Mouse (Mus musculus): ENCODE measurements at regions not wholly inside any gene's neighbourhood (a gene's known extent, or its start where the extent isn't known, plus 50 kb on each side); places are given as distances from the start of the nearest gene placed in this dataset.
A peak's percentile ranks its signal among the peaks of the same experiment; 100 is the strongest.

GRCm38 (mm10) chr17:67515601-67516147 lies 116.8 kb downstream of the Lrrc30 start:
- Histone ChIP-seq H3K36me3 (no peaks in the 10 kb centered on the region), H3K4me1 (no peaks in the 10 kb centered on the region; the same call in 1 of the 2 replicates), H3K9me3 (no peaks in the 10 kb centered on the region), H3K9ac (no peak overlapping the region), H3K4me3 (no peak overlapping the region), H3K27ac (no peak overlapping the region; the same call in 1 of the 2 replicates), H3K4me2 (replicated peaks) (no peak overlapping the region), H3K27me3 (no peaks in the 10 kb centered on the region)
- 73% methylated on average over 7 of the region's 7 CpGs for WGBS
- ATAC-seq (ENCODE audit: insufficient number of reproducible peaks, insufficient read depth, low FRiP score, low TSS enrichment): no peak

- Histone ChIP-seq H3K9ac (no peak overlapping the region), H3K27ac (peak overlapping the region; percentile 69; the same call in 1 of the 2 replicates), H3K36me3 (no peaks in the 10 kb centered on the region), H3K4me1 (no peaks in the 10 kb centered on the region; the same call in 1 of the 2 replicates), H3K9me3 (no peaks in the 10 kb centered on the region), H3K4me3 (no peak overlapping the region), H3K4me2 (replicated peaks) (no peak overlapping the region), H3K27me3 (no peaks in the 10 kb centered on the region)
- no peak; the same call in 1 of the 2 replicates for ATAC-seq (ENCODE audit: insufficient number of reproducible peaks, insufficient read depth, low FRiP score, low TSS enrichment)
- 65% methylated on average over 9 of the region's 9 CpGs for WGBS
These were observed 117.9 kb downstream of the Lrrc30 start for GRCm38 (mm10) chr17:67514387-67515241.

- H3K27ac ChIP-seq: peak overlapping the region; percentile 46
- H3K9me3 ChIP-seq: no peaks in the 10 kb centered on the region
- 66% methylated on average over 6 of the region's 6 CpGs for WGBS
- no peaks in the 10 kb centered on the region; the same call in 1 of the 2 replicates for H3K4me1 ChIP-seq
- no peak overlapping the region for H3K4me2 ChIP-seq (replicated peaks)
- H3K4me3 ChIP-seq: no peak overlapping the region
- H3K27me3 ChIP-seq: no peaks in the 10 kb centered on the region
- H3K9ac ChIP-seq: no peak overlapping the region
- ATAC-seq (ENCODE audit: insufficient number of reproducible peaks, insufficient read depth, low FRiP score, low TSS enrichment): no peak
- H3K36me3 ChIP-seq: no peaks in the 10 kb centered on the region
These were observed 119.6 kb downstream of the Lrrc30 start for GRCm38 (mm10) chr17:67512699-67513450.

GRCm38 (mm10) chr17:67512008-67512407 lies 120.5 kb downstream of the Lrrc30 start:
- H3K27me3 ChIP-seq: no peaks in the 10 kb centered on the region
- no peak for ATAC-seq (ENCODE audit: insufficient number of reproducible peaks, insufficient read depth, low FRiP score, low TSS enrichment)
- no peaks in the 10 kb centered on the region; the same call in 1 of the 2 replicates for H3K4me1 ChIP-seq
- no peak overlapping the region for H3K9ac ChIP-seq
- no peak overlapping the region for H3K27ac ChIP-seq
- H3K4me3 ChIP-seq: no peak overlapping the region
- 72% methylated on average over 6 of the region's 6 CpGs for WGBS
- H3K36me3 ChIP-seq: no peaks in the 10 kb centered on the region
- no peaks in the 10 kb centered on the region for H3K9me3 ChIP-seq
- no peak overlapping the region for H3K4me2 ChIP-seq (replicated peaks)

GRCm38 (mm10) chr17:67509921-67510320 lies 122.6 kb downstream of the Lrrc30 start:
- Histone ChIP-seq H3K27me3 (no peaks in the 10 kb centered on the region), H3K27ac (no peak overlapping the region), H3K9ac (no peak overlapping the region), H3K4me1 (no peaks in the 10 kb centered on the region), H3K4me3 (no peak overlapping the region), H3K9me3 (no peaks in the 10 kb centered on the region), H3K4me2 (replicated peaks) (no peak overlapping the region), H3K36me3 (no peaks in the 10 kb centered on the region)
- ATAC-seq (ENCODE audit: insufficient number of reproducible peaks, insufficient read depth, low FRiP score, low TSS enrichment): no peak
- WGBS: 87% methylated on average over 9 of the region's 9 CpGs

GRCm38 (mm10) chr17:67509091-67509618 lies 123.4 kb downstream of the Lrrc30 start:
- Histone ChIP-seq H3K9me3 (no peaks in the 10 kb centered on the region), H3K9ac (no peak overlapping the region), H3K4me3 (no peak overlapping the region), H3K36me3 (no peaks in the 10 kb centered on the region), H3K27ac (no peak overlapping the region), H3K4me2 (replicated peaks) (no peak overlapping the region), H3K4me1 (no peaks in the 10 kb centered on the region), H3K27me3 (no peaks in the 10 kb centered on the region)
- 86% methylated on average over 6 of the region's 6 CpGs for WGBS
- ATAC-seq (ENCODE audit: insufficient number of reproducible peaks, insufficient read depth, low FRiP score, low TSS enrichment): no peak

- Histone ChIP-seq H3K9ac (no peak overlapping the region), H3K4me2 (replicated peaks) (no peak overlapping the region), H3K4me1 (no peaks in the 10 kb centered on the region), H3K27me3 (no peaks in the 10 kb centered on the region), H3K9me3 (no peaks in the 10 kb centered on the region), H3K27ac (no peak overlapping the region), H3K36me3 (no peaks in the 10 kb centered on the region), H3K4me3 (no peak overlapping the region)
- no peak for ATAC-seq (ENCODE audit: insufficient number of reproducible peaks, insufficient read depth, low FRiP score, low TSS enrichment)
- 37% methylated on average over 2 of the region's 2 CpGs for WGBS
These were observed 124.2 kb downstream of the Lrrc30 start for GRCm38 (mm10) chr17:67508353-67508752.

- no peak overlapping the region for H3K27ac ChIP-seq
- 65% methylated on average over 2 of the region's 2 CpGs for WGBS
- H3K4me3 ChIP-seq: no peak overlapping the region
- ATAC-seq (ENCODE audit: insufficient number of reproducible peaks, insufficient read depth, low FRiP score, low TSS enrichment): no peak
- no peaks in the 10 kb centered on the region for H3K9me3 ChIP-seq
- no peaks in the 10 kb centered on the region for H3K4me1 ChIP-seq
- no peak overlapping the region for H3K9ac ChIP-seq
- H3K36me3 ChIP-seq: no peaks in the 10 kb centered on the region
- no peak overlapping the region for H3K4me2 ChIP-seq (replicated peaks)
- H3K27me3 ChIP-seq: no peaks in the 10 kb centered on the region
These were observed 126.1 kb downstream of the Lrrc30 start for GRCm38 (mm10) chr17:67506466-67506865.

GRCm38 (mm10) chr17:67504502-67505033 lies 128.0 kb downstream of the Lrrc30 start:
- H3K27me3 ChIP-seq: no peaks in the 10 kb centered on the region
- H3K4me2 ChIP-seq (replicated peaks): no peak overlapping the region
- no peak overlapping the region for H3K9ac ChIP-seq
- 78% methylated on average over 9 of the region's 9 CpGs for WGBS
- H3K9me3 ChIP-seq: no peaks in the 10 kb centered on the region
- H3K36me3 ChIP-seq: no peaks in the 10 kb centered on the region
- H3K4me1 ChIP-seq: no peaks in the 10 kb centered on the region
- H3K4me3 ChIP-seq: no peak overlapping the region
- H3K27ac ChIP-seq: peak overlapping the region; percentile 6; the same call in 1 of the 2 replicates
- no peak for ATAC-seq (ENCODE audit: insufficient number of reproducible peaks, insufficient read depth, low FRiP score, low TSS enrichment)

- H3K4me1 ChIP-seq: no peaks in the 10 kb centered on the region
- H3K4me2 ChIP-seq (replicated peaks): no peak overlapping the region
- H3K27me3 ChIP-seq: no peaks in the 10 kb centered on the region
- ATAC-seq (ENCODE audit: insufficient number of reproducible peaks, insufficient read depth, low FRiP score, low TSS enrichment): no peak
- no peaks in the 10 kb centered on the region for H3K9me3 ChIP-seq
- H3K4me3 ChIP-seq: no peak overlapping the region
- no peak overlapping the region for H3K27ac ChIP-seq
- 71% methylated on average over 6 of the region's 6 CpGs for WGBS
- H3K36me3 ChIP-seq: no peaks in the 10 kb centered on the region
- no peak overlapping the region for H3K9ac ChIP-seq
These were observed 129.2 kb downstream of the Lrrc30 start for GRCm38 (mm10) chr17:67503125-67503878.

- no peak for ATAC-seq (ENCODE audit: insufficient number of reproducible peaks, insufficient read depth, low FRiP score, low TSS enrichment)
These were observed 129.9 kb downstream of the Lrrc30 start for GRCm38 (mm10) chr17:67502628-67503027.

More at GRCm38 (mm10) chr17:67502628-67503027, 129.9 kb downstream of the Lrrc30 start:
- Histone ChIP-seq H3K4me3 (no peak overlapping the region), H3K9me3 (no peaks in the 10 kb centered on the region), H3K4me1 (no peaks in the 10 kb centered on the region), H3K27me3 (no peaks in the 10 kb centered on the region), H3K36me3 (no peaks in the 10 kb centered on the region), H3K27ac (no peak overlapping the region), H3K9ac (no peak overlapping the region), H3K4me2 (replicated peaks) (no peak overlapping the region)
- WGBS: 83% methylated on average over 4 of the region's 4 CpGs

Data from embryonic facial prominence, embryonic 12.5 days (tissue).